Mouse (Mus musculus): ENCODE data around the gene Gm3252. TPM values are rescaled to one million over a fixed set of nuclear protein-coding genes. Genes with fewer than 3 reads are reported as not detected.

Gene Gm3252
- not detected in 2 replicates for polyA plus RNA-seq (2012)

GRCm38 (mm10) chr14:4726038-4726880, at the start of gene Gm3252:
TSS of gene Gm3252 (plus strand) at chr14:4726775.

GRCm38 (mm10) chr14:4708938-4709337, 17.6 kb upstream of the Gm3252 start, which contains the start of gene Gm7876:
TSS of gene Gm7876 (plus strand) at chr14:4709238.

GRCm38 (mm10) chr14:4776037-4776436, 49.5 kb downstream of the Gm3252 start, which contains the start of gene Gm9602:
TSS of gene Gm9602 (plus strand) at chr14:4776337.

Other genes with a start within 250 kb of the Gm3252 start
- gene Gm3182, start 245.0 kb upstream of the Gm3252 start, polyA plus RNA-seq (2012), result not detected in 2 replicates
- not detected in 2 replicates for gene Gm3047, start 171.4 kb upstream of the Gm3252 start, polyA plus RNA-seq (2012)
- not detected in 2 replicates for gene Gm8159, start 94.4 kb upstream of the Gm3252 start, polyA plus RNA-seq (2012)
- not detected in 2 replicates for gene Gm3239, start 62.6 kb upstream of the Gm3252 start, polyA plus RNA-seq (2012)
- not detected in 2 replicates for gene Gm7876, start 17.5 kb upstream of the Gm3252 start, polyA plus RNA-seq (2012)
- gene Gm9602, start 49.6 kb downstream of the Gm3252 start, polyA plus RNA-seq (2012), result not detected in 2 replicates
- not detected in 2 replicates for gene Gm3269, start 111.3 kb downstream of the Gm3252 start, polyA plus RNA-seq (2012)
- not detected in 2 replicates for gene Gm3264, start 128.8 kb downstream of the Gm3252 start, polyA plus RNA-seq (2012)
- gene Gm3278, start 165.6 kb downstream of the Gm3252 start, polyA plus RNA-seq (2012), result not detected in 2 replicates

All from megakaryocyte-erythroid progenitor cell, adult 5 weeks (primary cell).